Mouse (Mus musculus) small intestine, adult 2 months (tissue): ENCODE data around the gene Ank. TPM values are rescaled to one million over a fixed set of nuclear protein-coding genes. Genes with fewer than 3 reads are reported as not detected.
A peak's percentile ranks its signal among the peaks of the same experiment; 100 is the strongest.

ENCODE experiments used
- H3K27ac ChIP-seq: fragments of 200-500 bp; 2 replicates; pipeline ENCODE4 v1.5.1; 2012; ENCODE audit warnings: low read depth, low read length, control low read depth, inconsistent platforms; ENCODE audit not compliant: insufficient read depth
- H3K27me3 ChIP-seq: fragments of 200-500 bp; 2 replicates; pipeline ENCODE4 v1.6.1; 2012; ENCODE audit warnings: mild to moderate bottlenecking, moderate library complexity, low read length, inconsistent platforms; ENCODE audit not compliant: control insufficient read depth, insufficient read depth
- H3K36me3 ChIP-seq: fragments of 200-500 bp; 2 replicates; pipeline ENCODE4 v1.6.1; 2012; ENCODE audit warnings: mild to moderate bottlenecking, low read length, control low read depth, inconsistent platforms; ENCODE audit not compliant: control insufficient read depth, insufficient read depth
- H3K4me1 ChIP-seq: fragments of 200-500 bp; 2 replicates; pipeline ENCODE4 v1.6.1; 2012; ENCODE audit warnings: low read length, inconsistent platforms, mixed read lengths; ENCODE audit not compliant: control insufficient read depth, insufficient read depth, insufficient read length
- H3K4me3 ChIP-seq: fragments of 200-500 bp; 2 replicates; pipeline ENCODE4 v1.5.1; 2012; ENCODE audit warnings: low read depth, mild to moderate bottlenecking, control low read depth, inconsistent platforms, low read length, moderate library complexity
- CTCF ChIP-seq: fragments of 200-500 bp; IDR thresholded peaks from 2 replicates; pipeline ENCODE4 v1.5.1; 2012; ENCODE audit warnings: low read depth, mild to moderate bottlenecking, control low read depth, inconsistent platforms, low read length, moderate library complexity, mixed read lengths; ENCODE audit not compliant: insufficient replicate concordance, insufficient read length; ENCODE audit errors: extremely low read depth
- POLR2A ChIP-seq: fragments of 200-500 bp; IDR thresholded peaks from 2 replicates; pipeline ENCODE4 v1.6.1; 2012; ENCODE audit warnings: low read depth, mild to moderate bottlenecking, control low read depth, inconsistent platforms, low read length, moderate library complexity
- WGBS: fragments of 180-500 bp; shearing (Covaris S2); methylation state at CpG from one replicate; pipeline ENCODE4 v1.1.7; 2018; 5-methylcytosine and 5-hydroxymethylcytosine counted together
- polyA plus RNA-seq: library from polyadenylated mRNA; depleted of rRNA; stranded (reverse); fragments of >200 nt; gene quantifications from 2 replicates; pipeline ENCODE4 v1.2.3, GENCODE M21; 2012; rRNA removed

The Ank gene
- polyA plus RNA-seq, 1 experiment: 29.3 TPM

- WGBS: 53% methylated on average over 4 of the region's 4 CpGs
- H3K27me3 ChIP-seq: no peaks in the 10 kb centered on the region
These were observed 162.6 kb downstream of the Ank start for GRCm38 (mm10) chr15:27629046-27629445.

GRCm38 (mm10) chr15:27629800-27630600, 163.5 kb downstream of the Ank start:
- TF ChIP-seq CTCF (no peak), POLR2A (no peak)
- Histone ChIP-seq H3K4me1 (peaks cover 18% of the 10 kb centered on the region; the same call in 1 of the 2 replicates), H3K27me3 (no peaks in the 10 kb centered on the region), H3K27ac (peak overlapping the region; percentile 24), H3K36me3 (peaks cover 7% of the 10 kb centered on the region), H3K4me3 (peak overlapping the region; percentile 87)
- under 1% methylated on average over 53 of the region's 53 CpGs for WGBS

More at GRCm38 (mm10) chr15:27629046-27629445, 162.6 kb downstream of the Ank start:
- peaks cover 7% of the 10 kb centered on the region for H3K36me3 ChIP-seq
- H3K27ac ChIP-seq: no peak overlapping the region
- TF ChIP-seq POLR2A (no peak), CTCF (no peak)
- H3K4me1 ChIP-seq: peaks cover 18% of the 10 kb centered on the region; the same call in 1 of the 2 replicates
- no peak overlapping the region for H3K4me3 ChIP-seq

GRCm38 (mm10) chr15:27630601-27631383, 164.3 kb downstream of the Ank start, which contains the start of gene Otulin:
Gene Otulin (minus strand): TSS chr15:27630693.
- 5% methylated on average over 56 of the region's 56 CpGs for WGBS
- no peak for TF ChIP-seq CTCF
- peak; percentile 52 for TF ChIP-seq POLR2A

GRCm38 (mm10) chr15:27633941-27634900, 167.7 kb downstream of the Ank start:
- 68% methylated on average over 8 of the region's 8 CpGs for WGBS
- Histone ChIP-seq H3K36me3 (no peaks in the 10 kb centered on the region), H3K27ac (no peak overlapping the region), H3K4me3 (no peak overlapping the region), H3K4me1 (peaks cover 4% of the 10 kb centered on the region; the same call in 1 of the 2 replicates), H3K27me3 (no peaks in the 10 kb centered on the region)
- TF ChIP-seq CTCF: no peak
- TF ChIP-seq POLR2A: no peak

More at GRCm38 (mm10) chr15:27630601-27631383, 164.3 kb downstream of the Ank start, which contains the start of gene Otulin:
- H3K4me1 ChIP-seq: peaks cover 16% of the 10 kb centered on the region; the same call in 1 of the 2 replicates
- peaks cover 5% of the 10 kb centered on the region for H3K36me3 ChIP-seq
- peak within 1 kb of the TSS; percentile 87 for H3K4me3 ChIP-seq
- H3K27ac ChIP-seq: peak within 1 kb of the TSS; percentile 24
- H3K27me3 ChIP-seq: no peaks in the 10 kb centered on the region

- TF ChIP-seq CTCF (no peak), POLR2A (no peak)
- Histone ChIP-seq H3K27me3 (no peaks in the 10 kb centered on the region), H3K27ac (0 out of 2 replicates have a peak overlapping the region, but pooled peaks have one; percentile 62), H3K36me3 (no peaks in the 10 kb centered on the region), H3K4me3 (no peak overlapping the region), H3K4me1 (no peaks in the 10 kb centered on the region)
- WGBS: 45% methylated on average over 12 of the region's 12 CpGs
These were observed 174.7 kb downstream of the Ank start for GRCm38 (mm10) chr15:27641171-27641570.

GRCm38 (mm10) chr15:27642895-27643294, 176.4 kb downstream of the Ank start:
- Histone ChIP-seq H3K4me1 (no peaks in the 10 kb centered on the region), H3K36me3 (no peaks in the 10 kb centered on the region), H3K27me3 (no peaks in the 10 kb centered on the region), H3K4me3 (no peak overlapping the region), H3K27ac (no peak overlapping the region)
- 87% methylated on average over 3 of the region's 3 CpGs for WGBS
- no peak for TF ChIP-seq POLR2A
- peak; percentile 60; the same call in 1 of the 2 replicates for TF ChIP-seq CTCF

Other genes starting within 250 kb of the Ank start
- gene Otulin, start 164.0 kb downstream of the Ank start, polyA plus RNA-seq: 14.4 and 31.8 TPM in 2 replicates
- 1.8 and 3.0 TPM in 2 replicates for gene Otulinl, start 214.9 kb downstream of the Ank start, polyA plus RNA-seq